Mouse (Mus musculus) 3134 (cell line): ENCODE data around the gene Lipc.
"Not testable (repeated sequence)": the region's sequence is repeated elsewhere in the genome, so short reads cannot be mapped to it uniquely, and the experiment has no call there.

Experiments used
- DNase-seq: peaks from one replicate; pipeline ENCODE4 v3.0.0-alpha.2; 2011; ENCODE audit warnings: low spot score; ENCODE audit not compliant: insufficient read length; ENCODE audit errors: extremely low read depth

Lipc gene

DNA sequence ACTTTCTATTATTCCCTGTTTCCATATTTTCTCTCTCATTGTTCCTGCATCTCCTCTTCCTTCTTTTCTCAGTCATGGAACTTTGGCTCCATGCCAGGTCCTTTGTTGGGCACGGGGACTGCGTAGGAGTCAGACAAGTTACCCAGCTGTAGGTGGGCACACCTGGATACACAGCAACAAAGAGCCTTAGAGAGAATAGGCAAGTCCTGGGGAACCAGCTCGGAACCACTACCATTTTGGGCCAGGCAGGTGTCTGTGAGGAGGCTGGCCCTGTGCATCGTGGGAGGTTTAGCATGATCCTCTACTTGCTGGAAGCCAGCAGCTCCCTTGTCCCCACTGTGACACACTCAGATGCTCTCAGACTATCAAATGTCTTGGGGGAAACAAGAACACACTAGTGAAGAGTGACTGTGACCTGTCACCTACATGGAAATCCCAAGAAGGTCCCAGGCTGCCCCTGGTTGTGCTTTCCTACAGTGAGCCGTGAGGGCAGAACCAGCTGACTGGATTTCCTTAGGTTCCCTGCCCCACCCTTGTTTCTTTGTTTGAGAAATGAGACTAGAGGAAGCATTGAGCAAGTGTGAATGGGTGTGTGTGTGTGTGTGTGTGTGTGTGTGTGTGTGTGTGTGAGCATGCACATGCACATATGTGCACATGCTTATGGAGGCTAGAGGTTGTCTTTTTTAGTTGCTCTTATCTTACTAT is 82.7 kb downstream of the Lipc start:
- DNase-seq, result no peak

DNA sequence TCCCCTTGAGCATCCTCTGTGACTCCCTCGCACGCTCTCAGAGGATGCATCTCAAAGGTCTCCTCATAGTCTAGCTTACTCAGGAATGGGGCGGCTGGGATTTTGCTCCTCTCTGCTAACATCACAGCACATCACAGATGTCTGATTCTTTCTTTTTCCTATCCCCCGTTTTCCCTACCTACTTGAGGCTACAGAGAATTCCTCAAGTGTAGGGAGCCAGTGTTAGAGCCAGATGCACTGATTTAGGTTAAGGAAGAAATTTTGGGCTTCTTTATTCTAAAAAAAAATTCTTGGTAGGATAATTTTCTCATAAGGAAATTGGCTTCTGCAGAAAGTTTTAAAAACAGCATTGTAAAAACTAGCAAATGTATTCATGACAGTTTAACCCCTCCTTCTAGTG is 84.6 kb downstream of the Lipc start:
- no peak for DNase-seq

DNA sequence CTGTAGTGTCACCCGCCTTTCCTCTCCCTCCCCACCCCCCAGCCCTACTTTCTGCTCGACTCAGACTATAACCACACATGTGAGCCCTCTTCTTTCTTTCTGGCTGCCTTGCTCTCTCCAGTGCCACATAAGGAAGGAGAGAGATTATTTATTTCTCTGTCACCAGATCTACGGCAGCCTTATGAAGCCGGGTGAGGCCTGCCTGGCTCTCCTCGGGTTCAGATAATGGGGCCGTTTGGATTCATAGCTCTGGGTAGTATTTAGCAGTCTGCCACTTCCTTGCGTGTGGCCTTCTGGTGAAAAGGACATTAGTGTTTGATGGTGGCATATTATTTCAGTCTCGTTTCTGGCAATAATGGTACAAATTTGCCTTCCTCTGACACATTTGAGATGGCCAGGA is 88.0 kb downstream of the Lipc start:
- no peak for DNase-seq

DNA sequence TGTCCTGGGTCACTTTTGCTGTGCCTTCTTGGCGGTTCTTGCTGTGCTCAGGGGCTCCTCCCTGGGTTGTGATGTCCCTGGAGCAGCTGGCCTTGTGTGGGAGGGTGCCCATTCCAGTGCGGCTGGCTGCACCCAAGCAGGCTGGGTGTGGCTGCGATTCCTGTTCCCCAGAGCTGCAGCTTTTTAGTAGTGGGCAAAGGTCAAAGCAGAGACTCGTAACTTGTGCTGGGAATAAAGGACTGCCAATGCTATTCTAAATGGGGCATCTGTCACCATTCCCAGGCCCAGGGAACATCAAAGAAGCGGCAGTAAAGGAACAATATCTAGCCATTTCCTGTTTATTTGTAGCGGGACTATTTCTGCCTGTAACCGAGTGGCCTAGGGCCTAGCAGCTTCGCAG is 88.7 kb downstream of the Lipc start:
- DNase-seq, result peak; percentile 46

- DNase-seq, result no peak
Observed at GRCm38 (mm10) chr9:70859233-70859632, 92.8 kb downstream of the Lipc start.

DNA sequence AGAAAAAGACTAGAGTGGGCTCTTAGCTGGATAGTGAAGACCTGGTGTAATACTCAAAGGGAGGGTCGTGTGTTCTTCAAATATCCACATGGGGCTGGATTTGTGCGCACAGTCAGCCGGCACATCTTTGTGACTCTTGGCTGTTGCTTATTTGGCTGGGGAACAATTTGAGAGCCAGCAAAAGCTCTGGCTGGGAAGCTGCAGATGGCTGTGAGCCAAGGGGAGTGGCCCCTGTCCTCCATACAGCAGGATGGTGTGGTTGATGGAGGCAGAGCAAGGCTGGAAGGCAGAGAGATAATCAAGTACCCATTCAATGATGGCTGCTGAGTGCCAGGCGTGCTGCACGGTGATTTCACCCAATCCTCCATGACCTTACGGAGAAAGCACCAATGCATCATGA is 96.2 kb downstream of the Lipc start:
- DNase-seq, result no peak

- DNase-seq, result no peak
Observed at GRCm38 (mm10) chr9:70854950-70855349, 97.1 kb downstream of the Lipc start.

GRCm38 (mm10) chr9:70853081-70853480 is 98.9 kb downstream of the Lipc start:
- not testable (repeated sequence) for DNase-seq

- DNase-seq, result no peak
Observed at GRCm38 (mm10) chr9:70851533-70851932, 100.5 kb downstream of the Lipc start.

DNA sequence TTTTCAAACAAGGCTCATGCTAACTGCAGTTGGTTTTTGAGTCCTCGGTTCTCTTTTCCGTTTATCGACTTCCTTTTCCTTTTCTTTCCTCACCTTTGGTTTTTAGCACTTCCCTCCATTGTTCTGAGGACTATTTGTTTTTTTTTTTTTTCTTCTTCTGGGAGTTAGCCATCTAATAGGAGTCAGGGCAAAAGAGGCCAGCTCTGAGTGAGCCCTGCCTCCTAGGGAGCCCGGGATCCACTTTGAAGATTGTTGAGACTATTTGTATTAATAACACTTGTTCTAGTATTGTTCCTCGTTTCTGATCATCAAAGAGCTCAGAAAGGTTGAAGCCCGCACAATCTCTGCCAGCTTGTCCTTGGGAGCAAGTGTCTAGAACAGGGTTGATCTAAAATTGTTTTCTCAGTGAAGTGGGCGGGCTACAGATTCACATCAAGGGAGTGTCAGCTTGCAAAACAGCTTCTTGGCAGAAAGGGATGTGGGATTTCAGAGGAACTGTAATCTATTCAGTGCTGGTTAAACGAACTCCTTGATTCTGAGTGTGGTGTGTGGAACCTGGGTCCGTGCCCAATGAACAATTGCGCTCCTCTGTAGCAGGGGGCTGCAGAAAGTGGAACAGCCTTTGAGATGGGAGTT is 103.8 kb downstream of the Lipc start:
- DNase-seq, result no peak

- peak; percentile 34 for DNase-seq
Observed at GRCm38 (mm10) chr9:70847627-70848051, 104.4 kb downstream of the Lipc start.

DNA sequence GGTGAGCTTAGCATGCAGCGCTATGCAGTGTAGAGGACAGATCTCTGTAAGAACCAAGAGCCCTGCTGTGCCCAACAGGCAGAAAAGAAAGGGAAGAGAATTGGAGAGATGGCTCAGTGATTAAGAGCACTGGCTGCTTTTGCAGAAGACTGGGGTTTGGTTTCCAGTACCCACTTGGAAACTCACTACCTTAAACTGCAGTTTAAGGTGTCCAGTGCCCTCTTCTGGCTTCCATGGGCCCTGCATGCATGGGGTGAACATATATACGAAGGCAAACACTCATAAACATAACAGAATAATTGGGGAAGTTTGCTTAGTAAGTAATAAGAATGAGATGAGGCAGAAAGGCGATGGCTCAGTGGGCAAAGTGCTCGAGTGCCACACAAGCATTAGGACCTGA is 108.8 kb downstream of the Lipc start:
- DNase-seq, result no peak

- DNase-seq, result peak; percentile 50
Observed at GRCm38 (mm10) chr9:70842300-70842941, 109.6 kb downstream of the Lipc start.

DNA sequence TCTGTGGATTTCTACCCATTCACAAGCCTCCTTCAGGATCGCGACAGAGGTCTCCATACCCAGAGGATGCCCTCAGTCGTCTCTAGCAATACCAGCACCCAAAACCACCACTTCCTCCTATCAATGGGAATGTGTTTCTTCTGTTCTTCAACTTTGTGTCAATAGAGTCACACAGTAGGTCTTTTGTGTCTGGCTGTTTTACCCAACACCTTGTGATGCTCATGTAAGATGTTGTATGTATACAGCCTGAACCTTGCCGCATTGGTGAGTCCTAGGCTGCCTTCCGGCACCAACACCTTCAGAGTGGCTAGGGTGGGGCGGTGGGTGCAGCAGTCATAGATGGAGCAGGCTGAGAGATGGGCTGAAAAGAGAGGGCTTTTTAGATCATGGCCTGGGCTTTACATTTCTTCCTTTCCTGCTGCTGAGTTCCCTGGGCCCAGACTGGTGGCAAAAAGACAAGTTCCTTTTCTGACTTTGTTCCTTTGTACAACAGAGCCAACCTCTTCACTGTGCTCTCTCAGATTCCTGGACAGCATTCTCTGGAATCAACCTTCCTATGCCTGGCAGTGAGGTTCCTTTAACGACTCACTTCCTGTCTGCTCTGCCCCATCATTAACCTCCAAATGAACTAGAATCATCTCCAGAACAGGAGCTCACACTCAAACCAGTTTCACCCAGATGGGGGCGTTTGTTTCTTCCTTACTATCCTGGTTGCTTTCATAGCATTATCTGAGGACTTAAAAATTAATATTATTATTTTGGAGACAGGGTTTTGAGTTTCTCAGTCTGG is 110.4 kb downstream of the Lipc start:
- no peak for DNase-seq

GRCm38 (mm10) chr9:70840861-70841341 is 111.1 kb downstream of the Lipc start:
- DNase-seq, result no peak

- peak; percentile 18 for DNase-seq
Observed at GRCm38 (mm10) chr9:70838132-70838911, 113.7 kb downstream of the Lipc start.

- DNase-seq, result peak; percentile 80
Observed at GRCm38 (mm10) chr9:70834730-70835154, 117.3 kb downstream of the Lipc start.

DNA sequence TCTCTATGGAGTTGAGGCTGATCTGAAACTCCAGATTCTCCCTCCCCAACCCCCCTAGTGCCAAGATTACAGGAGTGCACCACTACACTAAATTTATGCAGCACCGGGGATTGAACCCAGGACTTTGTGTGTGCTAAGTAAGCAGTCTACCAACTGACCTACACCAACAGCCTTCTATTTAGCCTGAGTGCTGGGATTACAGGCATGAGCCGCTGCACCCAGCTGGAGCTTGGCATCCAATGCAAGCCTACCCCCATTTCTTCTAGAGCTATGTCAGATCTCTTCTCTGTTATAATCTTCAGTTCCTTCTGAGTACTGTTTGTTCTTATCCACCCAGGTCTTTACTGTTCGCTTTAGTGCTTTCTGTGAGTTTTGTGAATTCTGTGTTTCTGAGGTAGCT is 117.8 kb downstream of the Lipc start:
- no peak for DNase-seq

- DNase-seq, result no peak
Observed at GRCm38 (mm10) chr9:70833111-70833908, 118.7 kb downstream of the Lipc start.
